Mouse (Mus musculus): ENCODE measurements at regions not wholly inside any gene's neighbourhood (a gene's known extent, or its start where the extent isn't known, plus 50 kb on each side); places are given as distances from the start of the nearest gene placed in this dataset.
"Not testable (repeated sequence)": the region's sequence is repeated elsewhere in the genome, so short reads cannot be mapped to it uniquely, and the experiment has no call there.

DNA sequence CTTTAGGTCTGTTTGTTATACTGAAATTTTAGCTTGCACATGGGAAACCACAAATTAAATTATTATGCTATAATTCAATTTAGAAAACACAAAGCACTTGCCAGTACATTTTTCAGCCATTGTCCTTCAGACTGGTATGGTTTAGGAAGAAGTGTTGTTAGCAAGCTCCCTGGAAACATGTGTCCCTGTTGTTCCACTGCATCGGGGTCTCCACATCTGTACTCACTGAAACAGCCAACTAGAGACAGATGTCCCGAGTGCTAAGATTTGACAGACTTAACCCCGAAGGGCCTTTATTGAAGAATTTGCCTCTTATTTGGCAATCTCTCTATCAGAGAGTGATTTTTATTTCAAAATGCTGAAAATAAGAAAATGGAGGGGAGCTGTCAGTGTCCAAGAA, 362.6 kb downstream of the Rfpl4b start:
- DNase-seq = no peak

DNA sequence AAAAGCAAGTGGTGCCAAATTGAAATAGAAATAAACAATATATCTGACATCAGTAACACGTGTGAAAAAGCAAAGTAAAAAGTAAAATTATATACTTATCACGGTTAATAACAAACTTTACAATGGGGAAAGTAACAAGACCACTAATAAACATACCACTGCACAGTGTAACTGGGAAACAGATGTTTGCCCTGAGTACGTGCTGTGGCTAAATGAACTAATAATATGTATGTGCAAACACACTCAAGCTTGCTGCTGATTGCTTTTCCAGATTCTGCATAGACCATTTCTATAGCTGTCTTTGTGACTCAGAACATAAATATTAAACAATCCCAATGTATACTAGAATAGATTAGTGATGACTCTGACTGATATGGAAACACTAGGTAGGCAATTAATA, 363.2 kb downstream of the Rfpl4b start:
- no peak for DNase-seq

DNA sequence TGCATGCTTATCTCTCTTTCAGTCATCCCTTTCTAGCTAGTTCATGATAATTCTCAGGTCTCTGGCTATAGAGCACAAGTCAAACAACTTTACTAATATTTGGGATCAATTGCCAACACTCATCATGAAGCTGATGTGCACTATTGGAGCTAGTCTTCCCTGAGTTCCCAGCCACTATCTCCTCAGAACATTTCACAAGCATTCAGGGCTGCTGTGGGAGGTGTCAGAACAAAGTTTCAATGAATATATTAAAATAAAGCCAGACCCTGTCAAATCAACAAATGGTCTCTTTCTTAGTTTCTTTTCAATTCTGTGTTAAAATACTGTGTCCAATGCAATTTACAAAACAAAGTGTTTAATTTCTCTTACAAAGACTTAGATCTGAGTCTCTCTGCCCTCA, 364.8 kb downstream of the Rfpl4b start:
- no peak for DNase-seq

DNA sequence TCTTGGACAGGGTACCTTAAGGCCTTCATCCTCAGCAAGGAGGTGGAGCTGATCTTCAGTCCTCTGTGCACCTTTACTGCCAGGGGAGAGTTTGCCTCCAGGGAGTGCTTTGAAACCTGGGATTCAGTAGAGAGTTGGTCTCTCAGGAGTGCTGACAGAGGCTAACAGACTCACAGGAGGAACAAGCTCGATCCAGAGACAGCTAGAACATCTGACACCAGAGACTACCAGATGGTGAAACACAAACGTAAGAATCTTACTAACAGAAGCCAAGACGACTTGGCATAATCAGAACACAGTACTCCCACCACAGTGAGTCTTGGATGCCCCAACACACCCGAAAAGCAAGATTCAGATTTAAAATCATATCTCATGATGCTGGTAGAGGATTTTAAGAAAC, 372.3 kb downstream of the Rfpl4b start:
- DNase-seq = no peak

DNA sequence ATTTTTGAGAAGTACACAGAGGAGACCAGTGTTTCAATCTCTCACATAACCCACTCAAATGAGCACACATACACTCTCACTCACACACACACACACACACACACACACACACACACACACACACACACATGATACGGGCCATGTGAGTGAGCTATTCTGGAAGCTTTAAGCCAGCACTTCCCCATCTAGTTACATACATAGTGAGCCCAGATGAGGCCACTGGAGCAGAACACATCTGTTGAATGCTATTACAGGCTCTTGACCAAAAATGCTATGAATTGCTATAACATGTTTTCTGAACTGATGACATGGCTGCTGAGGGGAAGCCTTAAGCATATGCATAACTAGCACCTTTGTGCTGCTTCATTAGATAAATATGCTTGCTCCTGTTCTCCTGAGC, 373.9 kb downstream of the Rfpl4b start:
- DNase-seq = no peak

DNA sequence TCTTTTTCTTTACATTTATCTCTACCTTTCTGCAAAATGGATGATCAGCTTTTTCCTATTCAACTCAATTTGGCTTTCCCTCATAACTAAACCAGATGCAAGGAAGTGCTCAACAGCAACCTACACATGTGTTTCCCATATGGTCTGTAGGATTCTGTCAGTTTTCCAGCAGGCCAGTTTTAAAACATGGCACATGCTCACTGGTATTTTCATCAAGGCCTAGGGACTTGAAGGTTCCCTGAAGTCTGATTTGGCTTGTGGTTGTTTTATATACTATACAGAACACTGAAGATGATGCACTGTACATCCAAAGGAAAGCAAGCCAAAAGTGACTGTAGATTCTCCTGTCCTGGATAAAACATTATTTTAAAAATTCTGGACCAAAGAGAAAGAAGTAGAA, 374.3 kb downstream of the Rfpl4b start:
- no peak for DNase-seq

DNA sequence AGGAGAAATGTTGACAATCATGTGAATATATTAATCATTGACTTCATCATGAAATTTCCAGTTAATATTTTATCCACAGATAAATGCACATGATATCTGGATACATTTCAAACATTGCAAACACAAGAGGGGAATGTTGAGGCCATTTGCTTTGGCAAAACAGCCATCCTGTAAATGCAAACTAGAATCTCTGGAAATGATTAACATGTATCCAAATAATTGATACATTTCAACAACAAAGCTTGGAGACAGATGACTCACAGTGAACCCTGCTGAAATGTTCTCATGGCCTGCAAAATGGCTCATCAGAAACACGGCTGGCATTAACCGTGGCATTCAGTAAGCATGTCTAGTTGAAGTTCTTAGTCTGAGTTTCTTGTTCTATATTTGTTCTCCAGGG, 382.3 kb downstream of the Rfpl4b start:
- DNase-seq = no peak

DNA sequence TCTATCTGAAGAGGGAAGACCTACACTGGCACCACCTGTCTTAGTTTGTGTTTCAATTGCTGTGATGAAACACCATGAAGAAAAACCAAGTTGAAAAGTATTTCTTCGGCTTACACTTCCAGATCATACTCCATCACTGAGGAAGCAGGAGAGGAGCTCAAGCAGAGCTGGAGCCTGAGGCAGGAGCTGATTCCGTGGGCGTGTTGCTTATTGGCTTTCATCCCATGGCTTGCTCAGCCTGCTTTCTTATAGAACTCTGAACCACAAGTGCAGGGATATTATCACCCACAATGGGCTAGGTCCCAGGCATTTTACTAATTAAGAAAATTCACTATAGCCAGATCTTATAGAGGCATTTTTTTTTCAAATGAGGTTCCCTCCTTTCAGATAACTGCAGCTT, 384.7 kb downstream of the Rfpl4b start:
- DNase-seq = no peak

DNA sequence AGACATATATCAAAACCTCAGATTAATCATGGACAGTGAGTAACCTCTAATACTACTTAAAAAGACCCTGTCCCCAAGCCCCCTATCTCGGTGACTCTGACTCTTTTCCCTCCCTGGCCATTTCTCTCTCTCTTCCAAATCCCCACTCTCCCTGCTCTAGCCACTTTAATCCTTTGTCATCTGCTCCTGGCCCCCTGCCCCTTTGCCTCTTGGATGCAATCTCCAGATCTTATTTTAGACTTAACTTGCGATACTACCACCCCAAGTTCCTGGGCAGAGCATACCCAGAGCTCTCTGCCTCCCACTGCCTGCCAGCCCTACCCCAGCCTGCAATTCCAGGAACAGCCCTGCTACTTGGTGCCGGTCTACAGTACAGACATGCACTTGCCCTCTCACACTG, 400.0 kb downstream of the Rfpl4b start:
- DNase-seq = no peak

DNA sequence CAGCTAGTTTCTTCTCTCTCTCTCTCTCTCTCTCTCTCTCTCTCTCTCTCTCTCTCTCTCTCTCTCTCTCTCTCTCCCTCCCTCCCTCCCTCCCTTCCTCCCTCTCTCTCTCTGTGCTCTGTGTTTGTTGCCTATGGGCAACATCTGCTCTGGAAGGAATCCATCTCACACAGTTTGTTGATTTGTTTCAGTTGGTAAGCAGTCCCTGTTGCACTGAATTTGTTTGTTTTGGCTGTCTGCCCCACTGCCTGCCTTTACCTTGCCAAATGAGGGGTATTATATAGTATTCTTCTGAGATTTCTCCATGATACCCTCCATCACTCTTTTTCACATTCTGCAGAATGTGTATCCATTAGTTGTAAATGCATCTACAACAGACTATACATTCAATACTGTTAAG, 401.8 kb downstream of the Rfpl4b start:
- DNase-seq = no peak

DNA sequence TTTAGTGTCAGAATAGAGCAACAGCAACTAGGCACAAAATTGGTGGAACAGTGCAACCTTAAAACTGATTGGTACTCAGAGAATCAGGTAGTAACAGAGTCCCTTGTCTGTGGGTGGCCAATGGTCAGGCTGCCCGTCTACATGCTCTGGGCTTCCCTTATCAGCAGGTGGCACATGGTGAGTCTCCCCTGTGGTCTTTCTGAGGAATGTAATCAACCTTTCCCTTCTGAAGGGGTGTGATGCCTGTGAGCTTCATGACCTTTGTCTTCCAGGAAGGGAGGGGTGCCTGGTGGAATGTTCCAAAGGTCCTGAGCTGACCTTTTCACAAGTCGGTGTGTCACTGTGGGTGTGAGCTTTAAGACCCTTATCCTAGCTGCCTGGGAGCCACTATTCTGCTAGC, 438.4 kb downstream of the Rfpl4b start:
- DNase-seq = no peak

DNA sequence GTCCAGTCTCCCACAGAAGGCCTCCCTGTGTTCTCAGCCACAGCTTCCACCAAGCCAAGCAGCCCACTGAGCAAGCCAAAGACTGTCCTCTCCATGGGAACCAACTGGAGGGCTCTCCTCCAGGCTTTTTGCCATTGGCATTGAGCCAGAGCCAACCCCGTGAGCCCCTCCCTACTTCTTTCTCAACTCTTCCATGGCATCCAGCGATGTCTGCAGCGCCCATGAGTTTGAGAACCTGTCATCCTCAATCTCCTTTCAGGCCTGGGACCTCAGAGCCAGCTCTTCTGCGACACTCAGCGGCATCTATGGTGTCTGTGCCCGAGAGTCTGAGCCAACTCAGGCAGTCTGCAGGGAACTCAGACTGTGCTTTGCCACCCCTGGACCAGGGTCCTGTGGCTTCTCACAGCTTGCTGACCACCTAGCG, 439.7 kb downstream of the Rfpl4b start:
- no peak for DNase-seq

DNA sequence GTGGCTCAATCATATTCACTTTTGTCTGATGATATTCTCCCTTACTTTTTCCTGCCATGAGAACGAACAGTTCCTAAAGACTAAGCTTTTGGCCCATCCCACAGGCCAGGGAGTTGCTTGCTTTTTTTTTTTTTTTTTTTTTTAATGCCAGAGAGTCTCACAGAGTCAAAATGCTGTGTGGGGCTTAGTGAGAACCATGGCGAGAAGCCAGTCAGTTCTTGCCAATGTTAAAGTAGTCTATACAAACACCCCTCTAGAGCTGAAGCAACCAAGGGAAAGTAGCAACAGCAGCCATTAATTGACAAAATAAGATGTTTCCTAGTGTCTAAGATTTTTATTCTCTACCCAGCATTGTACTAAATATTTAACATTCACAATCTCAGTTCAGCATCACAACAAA, 441.2 kb downstream of the Rfpl4b start:
- DNase-seq = no peak

DNA sequence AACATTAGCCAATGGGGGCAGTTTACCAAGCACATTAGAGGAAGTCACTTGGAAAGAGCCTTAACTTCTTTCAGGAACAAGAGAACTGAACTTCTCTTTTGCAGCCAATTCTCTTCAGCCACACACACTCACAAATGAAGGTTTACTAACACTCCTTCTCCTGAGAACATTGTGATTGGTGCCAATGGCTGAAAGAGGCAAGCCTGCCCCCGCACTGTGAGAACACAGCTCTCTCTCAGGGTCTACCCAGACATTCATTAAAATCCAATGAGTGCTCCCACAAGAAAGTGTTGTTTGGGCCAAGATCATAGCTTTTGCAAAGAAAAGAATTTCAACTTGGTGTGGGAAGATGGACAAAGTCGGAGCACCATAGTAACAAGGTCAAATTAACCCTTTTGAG, 454.8 kb downstream of the Rfpl4b start:
- no peak for DNase-seq

DNA sequence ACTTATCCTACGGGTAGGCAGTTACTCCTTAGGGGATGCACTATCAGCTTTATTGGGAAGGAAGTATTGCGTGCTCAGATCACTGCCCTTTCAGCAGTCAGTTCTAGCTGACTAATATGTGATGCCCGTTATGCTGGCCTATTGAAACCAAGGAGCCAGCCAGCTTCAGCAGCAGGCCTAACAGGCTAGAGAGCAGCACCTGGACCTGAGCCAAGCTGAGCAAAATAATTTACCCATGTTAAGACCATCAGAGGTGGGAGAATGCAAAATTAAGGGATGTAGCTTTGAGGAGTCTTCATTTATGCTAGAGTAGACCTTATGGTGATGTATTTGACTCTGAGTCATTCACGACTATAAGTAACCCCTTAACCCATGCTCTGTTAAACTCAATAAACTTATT, 456.7 kb downstream of the Rfpl4b start:
- DNase-seq = no peak

DNA sequence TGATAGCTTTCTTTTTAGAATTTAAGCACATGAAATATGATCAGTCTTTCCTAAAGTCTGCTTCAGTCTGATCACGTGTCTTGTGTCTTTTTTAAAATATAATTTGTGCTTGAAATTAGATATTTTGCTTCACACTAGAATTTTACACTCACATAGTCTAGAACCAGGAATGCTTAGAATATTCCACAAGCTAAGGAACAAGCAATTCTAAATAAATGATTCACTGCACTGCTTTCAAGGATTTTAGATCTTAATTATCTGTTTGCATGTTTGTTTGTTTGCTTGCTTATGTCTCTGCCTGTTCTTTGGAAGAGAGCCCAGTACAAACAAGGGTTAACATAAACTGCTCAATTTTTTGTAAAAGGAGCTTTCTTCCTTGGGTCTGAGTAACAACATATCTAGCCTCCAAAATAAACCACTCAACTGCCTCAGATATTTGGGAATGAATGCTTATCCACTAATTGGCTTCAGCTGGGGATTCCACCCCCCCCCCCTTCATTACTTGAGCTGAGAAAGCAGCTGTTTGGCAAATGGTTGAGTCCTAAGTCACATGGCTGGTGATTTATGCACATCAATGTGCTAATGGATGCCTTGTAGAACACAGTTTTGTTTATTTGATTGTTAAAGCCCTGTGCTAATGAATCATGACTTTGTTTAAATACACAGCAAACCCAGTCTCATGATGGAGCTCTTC, 463.9 kb downstream of the Rfpl4b start:
- no peak for DNase-seq

DNA sequence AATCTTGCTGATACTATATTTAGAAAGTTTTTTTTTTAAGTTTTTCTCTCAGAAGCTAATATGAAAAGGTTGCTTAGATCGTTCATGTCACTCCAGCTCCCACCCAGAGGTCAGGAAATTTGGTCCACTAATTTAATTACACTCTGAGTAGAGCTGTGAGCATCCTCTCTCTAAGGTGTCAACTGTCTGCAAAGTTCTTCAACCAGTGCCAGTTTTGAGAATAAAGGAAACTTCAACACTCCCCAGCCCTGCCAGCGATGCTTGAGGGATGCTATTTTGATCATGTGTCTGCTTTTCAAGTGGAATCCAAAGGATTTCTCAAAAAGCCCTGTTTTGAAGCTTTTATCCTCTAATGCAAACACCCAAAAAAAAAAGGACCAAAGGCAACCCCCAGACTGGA, 467.6 kb downstream of the Rfpl4b start:
- no peak for DNase-seq

DNA sequence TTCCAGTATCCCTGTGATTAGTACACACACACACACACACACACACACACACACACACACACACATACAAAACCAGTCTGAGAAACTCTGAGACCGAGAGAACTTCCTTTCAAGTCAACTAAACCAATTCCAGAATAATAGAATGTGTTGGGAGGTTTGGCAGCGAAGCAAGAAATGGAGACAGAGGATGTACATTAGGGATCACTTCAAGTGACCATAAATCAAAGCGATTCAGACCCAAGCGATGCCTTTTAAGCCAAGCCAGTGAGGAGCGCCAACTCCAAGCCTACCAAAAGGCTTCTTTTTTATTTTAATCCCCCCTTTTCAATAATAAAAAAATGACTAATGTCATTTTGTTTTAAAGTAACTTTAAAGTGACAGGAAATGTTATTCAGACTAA, 468.1 kb downstream of the Rfpl4b start:
- no peak for DNase-seq

DNA sequence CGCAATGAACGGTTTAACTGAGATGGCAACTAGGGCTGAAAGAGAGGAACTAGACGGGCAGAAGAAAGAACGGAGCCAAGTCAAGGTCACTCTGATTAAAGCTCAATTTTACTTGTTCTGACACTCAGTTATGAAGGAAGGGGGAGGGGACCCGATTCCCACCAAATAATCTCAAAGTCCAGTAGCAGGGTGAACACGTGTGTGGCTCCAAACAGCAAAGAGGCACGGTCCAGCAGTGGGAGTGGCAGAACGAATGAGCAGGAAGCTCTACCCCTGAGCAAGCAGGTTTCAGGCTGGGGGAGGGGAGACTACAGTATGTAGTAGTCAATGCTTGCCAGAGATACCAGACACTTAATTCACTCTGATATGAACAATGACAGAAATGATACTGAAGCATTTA, 474.6 kb downstream of the Rfpl4b start:
- not testable (repeated sequence) for DNase-seq

DNA sequence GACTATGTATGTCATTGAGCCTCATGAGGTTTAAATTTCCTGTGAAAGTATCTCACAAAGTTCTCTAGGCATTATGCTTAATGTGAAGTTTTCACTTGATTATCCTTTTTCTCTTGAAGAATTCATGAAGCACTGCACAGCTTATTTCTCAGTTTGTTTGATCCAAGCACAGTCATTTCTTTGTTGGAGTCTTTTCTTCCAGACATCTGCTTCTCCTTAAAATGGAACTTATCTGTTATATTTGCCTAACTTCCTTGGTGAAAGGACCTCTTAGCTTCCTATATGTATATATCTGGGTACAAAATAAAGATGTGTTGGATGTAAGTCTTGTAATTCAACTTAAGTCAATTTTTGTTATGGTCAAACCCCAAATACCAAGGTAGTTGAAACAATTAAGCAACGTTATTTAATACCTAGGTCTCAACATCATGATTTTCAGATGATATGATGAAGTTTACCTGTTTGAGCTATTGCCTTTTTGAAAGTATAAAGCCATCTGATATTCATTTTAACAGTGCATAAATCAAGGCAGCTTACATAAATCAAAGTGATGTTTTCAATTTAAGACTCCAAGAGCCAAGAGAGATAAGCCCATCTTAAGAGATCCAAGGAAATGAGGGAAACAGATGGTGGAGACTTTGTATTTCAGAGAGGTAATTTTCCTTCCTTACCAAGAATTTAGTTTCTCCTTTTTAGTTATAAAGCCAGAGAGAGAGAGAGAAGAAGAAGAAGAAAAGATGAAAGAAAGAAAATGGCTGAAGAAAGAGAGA, 481.0 kb downstream of the Rfpl4b start:
- no peak for DNase-seq

DNA sequence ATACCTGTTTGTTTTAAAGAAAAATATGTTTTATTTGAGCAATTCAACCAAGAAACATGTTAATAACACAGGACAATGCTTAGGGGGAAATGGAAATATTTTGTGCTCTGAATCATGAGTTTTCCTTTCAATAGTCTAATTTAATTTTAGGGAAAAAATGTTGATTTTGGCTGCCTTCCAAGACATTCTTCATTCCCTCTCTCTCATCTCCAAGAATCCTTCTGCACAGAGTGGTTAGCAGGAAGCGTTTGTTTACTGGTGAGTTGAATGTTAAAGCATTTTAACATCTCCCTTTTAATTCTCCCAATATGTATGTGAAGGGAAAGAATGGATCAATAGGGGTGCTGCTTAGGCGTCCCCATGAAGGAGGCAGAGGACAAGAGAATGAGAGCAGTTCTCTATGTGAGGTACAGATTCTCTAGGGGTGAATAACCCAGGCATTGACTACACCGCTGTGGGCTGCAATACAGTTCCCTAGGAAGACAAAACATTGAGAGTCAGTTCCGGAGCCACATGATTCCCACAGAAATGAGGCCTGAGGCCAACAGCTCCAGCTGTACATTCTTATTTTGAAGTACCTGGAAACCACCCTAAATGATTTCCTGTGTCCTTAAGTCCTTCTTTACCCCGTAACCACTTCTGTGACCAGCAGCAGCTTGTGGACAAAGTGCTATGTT, 512.7 kb downstream of the Rfpl4b start:
- no peak for DNase-seq

DNA sequence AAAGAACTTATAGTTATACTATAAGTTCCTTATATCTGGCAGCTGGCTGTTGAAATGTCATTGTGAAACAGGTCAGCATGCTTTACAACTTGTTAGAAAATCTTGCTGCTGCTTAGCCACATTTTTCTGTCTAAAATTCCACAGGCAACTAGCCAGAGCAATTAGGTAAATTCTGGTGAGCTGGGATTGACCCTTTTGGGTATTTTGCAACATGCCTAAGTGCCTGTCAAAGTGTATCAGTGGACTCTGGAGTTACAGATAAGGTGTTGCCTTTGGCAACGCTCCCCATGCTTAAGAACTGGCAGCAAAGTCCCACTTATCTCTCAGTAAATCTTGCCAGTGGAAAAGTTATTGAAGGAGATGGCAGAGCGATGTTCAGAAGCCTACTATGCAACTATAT, 525.9 kb downstream of the Rfpl4b start:
- no peak for DNase-seq

DNA sequence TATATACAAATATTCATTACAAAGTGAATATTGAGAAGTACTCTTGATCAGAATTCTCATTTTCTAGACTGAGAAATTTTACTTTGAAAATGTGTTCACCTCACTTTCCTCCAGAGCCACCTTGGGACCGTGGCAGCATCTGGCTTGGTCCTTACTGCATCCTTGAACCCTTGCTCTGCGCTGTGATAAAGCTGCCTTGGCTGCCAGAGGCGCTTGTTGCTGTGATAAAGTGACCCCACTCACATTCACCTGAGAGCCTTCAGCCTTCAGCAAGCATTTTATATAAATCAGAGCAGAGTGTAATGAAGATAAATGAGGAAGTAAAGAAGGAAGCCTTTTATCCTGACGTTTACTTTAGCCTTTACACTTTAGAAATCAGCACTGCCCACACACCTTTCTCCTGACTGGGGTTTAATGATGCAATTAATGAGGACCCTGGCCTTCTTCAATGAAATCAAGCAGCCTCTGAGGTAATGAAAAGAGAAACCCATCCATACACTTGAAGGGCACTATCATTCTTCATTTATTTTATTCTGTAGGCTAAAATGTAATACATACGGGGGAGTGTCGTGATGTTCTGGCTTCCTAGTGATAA, 532.8 kb downstream of the Rfpl4b start:
- DNase-seq = no peak

DNA sequence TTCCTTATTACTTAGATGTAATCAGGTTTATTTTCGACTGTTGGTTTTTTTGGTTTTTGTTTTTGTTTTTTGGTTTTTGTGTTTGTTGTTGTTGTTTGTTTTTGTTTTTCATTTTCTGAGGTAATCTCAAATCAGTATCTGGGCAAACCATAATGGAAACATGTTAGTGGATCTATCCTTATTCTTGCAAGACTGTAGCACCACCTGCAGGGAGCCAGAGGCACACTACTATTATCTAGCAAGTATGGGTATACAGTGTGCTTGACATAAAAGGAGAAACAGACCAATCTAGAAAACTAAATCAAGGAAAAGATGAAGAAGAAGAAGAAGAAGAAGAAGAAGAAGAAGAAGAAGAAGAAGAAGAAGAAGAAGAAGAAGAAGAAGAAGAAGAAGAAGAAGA, 552.4 kb downstream of the Rfpl4b start:
- DNase-seq = peak in 1 of 2 experiments; percentile 1
